Mouse (Mus musculus): Measurements from ENCODE around the gene Foxk1.
A peak's percentile ranks its signal among the peaks of the same experiment; 100 is the strongest.

GRCm38 (mm10) chr5:142394602-142395252 lies 6.6 kb upstream of the Foxk1 start:
- peak; percentile 70 for TF ChIP-seq CTCF (IDR thresholded peaks at IDR 0.05; ENCODE audit: low read depth, low read length)
- no peak for TF ChIP-seq POLR2A (IDR thresholded peaks at IDR 0.05; ENCODE audit: extremely low read depth, insufficient read depth, low read length)

Data from liver, adult 2 months (tissue).